Mouse (Mus musculus) heart, embryonic 16.5 days (tissue): Measurements from ENCODE around the gene Edar. TPM values are rescaled to one million over a fixed set of nuclear protein-coding genes. Genes with fewer than 3 reads are reported as not detected.

Experiments
- ATAC-seq: fragments of 200-750 bp; cut with Nextera tagmentation; replicated peaks from 2 replicates; pipeline ENCODE4 v1.8.0; 2017; ENCODE audit warnings: moderate number of reproducible peaks; ENCODE audit not compliant: insufficient read depth, low FRiP score; ENCODE audit errors: extremely low read depth
- H3K27ac ChIP-seq: fragments of 300-500 bp; sonication (generic); 2 replicates; pipeline ENCODE4 v1.5.1; 2014; ENCODE audit warnings: mild to moderate bottlenecking, low read length, control low read depth, moderate library complexity
- H3K27me3 ChIP-seq: fragments of 300-500 bp; sonication (generic); 2 replicates; pipeline ENCODE4 v1.6.1; 2014; ENCODE audit warnings: low read length, mixed read lengths; ENCODE audit not compliant: control insufficient read depth, insufficient read depth
- H3K36me3 ChIP-seq: fragments of 300-500 bp; sonication (generic); 2 replicates; pipeline ENCODE4 v1.6.1; 2014; ENCODE audit not compliant: control insufficient read depth, insufficient read depth
- H3K4me1 ChIP-seq: fragments of 300-500 bp; sonication (generic); 2 replicates; pipeline ENCODE4 v1.6.1; 2014; ENCODE audit warnings: low read length, mixed read lengths; ENCODE audit not compliant: control insufficient read depth, insufficient read depth
- H3K4me2 ChIP-seq: fragments of 300-500 bp; sonication (generic); 2 replicates; pipeline ENCODE4 v1.6.1; 2014; ENCODE audit warnings: low read depth, mild to moderate bottlenecking, control low read depth, low read length
- H3K4me3 ChIP-seq: fragments of 300-500 bp; sonication (generic); 2 replicates; pipeline ENCODE4 v1.5.1; 2014; ENCODE audit warnings: mild to moderate bottlenecking, control low read depth, low read length
- H3K9ac ChIP-seq: fragments of 300-500 bp; sonication (generic); 2 replicates; pipeline ENCODE4 v1.6.1; 2014; ENCODE audit warnings: low read length, control low read depth
- H3K9me3 ChIP-seq: fragments of 300-500 bp; sonication (generic); replicated peaks from 2 replicates; pipeline ENCODE4 v1.6.1; 2016; ENCODE audit warnings: low read length; ENCODE audit not compliant: control insufficient read depth
- WGBS: fragments of 180-500 bp; shearing (Covaris S2); extraction: QIAGEN DNeasy Blood & Tissue Kit; methylation state at CpG from one replicate; pipeline ENCODE4 v1.1.7; 2014; 5-methylcytosine and 5-hydroxymethylcytosine counted together
- polyA plus RNA-seq: library from polyadenylated mRNA; unstranded; fragments of >200 nt; fragmentation: Nextera tagmentation; extraction: Ambion mirVana; gene quantifications from 2 replicates; pipeline ENCODE4 v1.2.1, GENCODE M21; 2015

Edar gene
- polyA plus RNA-seq, 1 experiment from 2014 or later: 0.21 TPM

DNA sequence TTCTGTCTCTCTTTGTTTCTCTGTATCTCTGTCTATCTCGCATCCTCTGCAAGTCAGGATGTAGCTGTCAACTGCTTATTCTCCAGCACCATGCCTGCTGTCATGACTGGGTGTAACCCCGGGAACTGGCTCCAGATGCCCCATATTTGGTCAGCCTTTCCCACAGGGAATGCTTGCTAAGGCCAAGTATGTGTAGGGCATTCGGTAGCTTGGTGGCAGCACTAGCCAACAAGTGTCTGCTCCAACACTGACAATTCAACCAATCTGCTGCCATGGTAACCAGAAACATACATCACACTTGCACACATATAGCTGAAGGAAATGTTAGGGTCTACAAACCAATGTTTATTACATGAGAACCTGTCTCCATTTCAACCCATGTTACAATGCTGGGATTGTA is 21.8 kb downstream of the Edar start:
- Histone ChIP-seq H3K4me3 (no peak overlapping the region), H3K27ac (no peak overlapping the region), H3K36me3 (no peaks in the 10 kb centered on the region), H3K4me1 (peaks cover 16% of the 10 kb centered on the region), H3K9me3 (no peaks in the 10 kb centered on the region), H3K4me2 (no peak overlapping the region), H3K9ac (no peak overlapping the region), H3K27me3 (no peaks in the 10 kb centered on the region)
- no peak for ATAC-seq
- WGBS: 41% methylated on average over 3 of the region's 3 CpGs

DNA sequence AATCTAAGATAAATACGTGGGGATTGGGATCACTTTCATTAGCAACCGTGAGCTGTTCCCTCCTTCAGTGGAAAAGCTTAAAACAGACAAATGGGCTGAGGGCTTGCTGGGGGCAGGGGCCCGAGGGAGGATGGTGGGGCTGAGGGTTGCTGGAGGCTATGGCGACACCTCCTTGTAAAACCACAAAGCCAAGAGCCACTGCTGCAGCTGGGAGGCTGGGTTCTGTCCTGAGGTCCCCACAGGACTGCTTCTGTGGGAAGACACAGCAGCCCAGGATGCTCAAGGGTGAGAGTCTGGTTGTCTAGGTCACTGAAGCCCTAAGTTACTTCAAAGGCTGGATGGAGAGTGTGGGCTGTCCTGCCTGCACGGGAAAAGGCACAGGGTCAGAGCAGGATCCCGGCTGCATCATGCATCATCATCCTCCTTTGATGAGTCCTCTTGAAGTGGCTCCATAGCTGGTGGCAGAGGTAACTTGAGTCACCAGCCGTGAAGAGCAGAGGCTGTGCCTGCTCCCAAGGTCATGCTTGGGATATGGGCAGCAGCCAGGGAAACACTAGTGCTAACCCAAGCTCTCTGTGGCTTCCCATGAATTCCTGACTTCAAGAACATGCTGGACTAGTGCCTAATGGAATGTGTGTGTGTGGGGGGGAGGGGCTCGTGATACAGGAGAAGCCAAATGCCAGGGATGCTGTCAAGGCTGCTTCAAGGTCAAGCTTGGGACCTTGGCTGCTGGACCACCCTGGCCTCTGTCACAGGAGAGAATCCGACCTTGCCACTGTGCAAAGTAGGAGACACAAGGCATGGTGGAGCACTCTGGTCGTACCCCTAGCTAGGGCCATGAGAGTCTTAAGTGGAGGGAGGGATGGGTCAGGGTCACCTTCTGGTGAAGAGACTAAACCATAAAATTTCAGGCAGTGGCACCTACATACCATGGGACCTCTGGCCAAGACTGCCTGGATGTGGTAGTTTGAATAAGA is 22.7 kb downstream of the Edar start:
- Histone ChIP-seq H3K9ac (no peak overlapping the region), H3K27me3 (no peaks in the 10 kb centered on the region), H3K4me3 (no peak overlapping the region), H3K4me1 (peaks cover 16% of the 10 kb centered on the region), H3K4me2 (peak overlapping the region; percentile 20), H3K9me3 (no peaks in the 10 kb centered on the region), H3K36me3 (no peaks in the 10 kb centered on the region), H3K27ac (peak overlapping the region; percentile 42; the same call in 1 of the 2 replicates)
- ATAC-seq: peak; percentile 72
- 24% methylated on average over 10 of the region's 10 CpGs for WGBS

DNA sequence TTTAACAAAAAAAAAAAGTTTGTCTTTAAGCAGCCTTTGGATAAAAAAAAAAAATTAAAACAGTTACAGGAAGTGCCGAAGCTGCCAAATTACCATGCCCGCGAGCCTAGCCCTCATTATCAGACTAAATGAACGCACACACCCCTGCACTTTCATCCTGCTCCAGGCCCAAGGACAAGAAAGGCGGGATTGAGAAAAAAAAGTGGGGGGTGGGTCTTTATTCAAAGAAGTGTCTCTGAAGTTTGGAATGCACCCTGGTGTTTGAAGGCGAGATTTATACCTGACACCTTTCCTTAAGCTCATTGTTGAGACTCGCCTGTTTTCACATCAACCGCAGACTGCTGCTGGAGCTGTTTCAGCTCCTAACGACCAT is 23.4 kb downstream of the Edar start:
- Histone ChIP-seq H3K4me2 (peak overlapping the region; percentile 20), H3K27ac (no peak overlapping the region), H3K9ac (no peak overlapping the region), H3K36me3 (no peaks in the 10 kb centered on the region), H3K27me3 (no peaks in the 10 kb centered on the region), H3K4me1 (peaks cover 16% of the 10 kb centered on the region), H3K4me3 (no peak overlapping the region), H3K9me3 (no peaks in the 10 kb centered on the region)
- 21% methylated on average over 9 of the region's 9 CpGs for WGBS
- no peak for ATAC-seq

DNA sequence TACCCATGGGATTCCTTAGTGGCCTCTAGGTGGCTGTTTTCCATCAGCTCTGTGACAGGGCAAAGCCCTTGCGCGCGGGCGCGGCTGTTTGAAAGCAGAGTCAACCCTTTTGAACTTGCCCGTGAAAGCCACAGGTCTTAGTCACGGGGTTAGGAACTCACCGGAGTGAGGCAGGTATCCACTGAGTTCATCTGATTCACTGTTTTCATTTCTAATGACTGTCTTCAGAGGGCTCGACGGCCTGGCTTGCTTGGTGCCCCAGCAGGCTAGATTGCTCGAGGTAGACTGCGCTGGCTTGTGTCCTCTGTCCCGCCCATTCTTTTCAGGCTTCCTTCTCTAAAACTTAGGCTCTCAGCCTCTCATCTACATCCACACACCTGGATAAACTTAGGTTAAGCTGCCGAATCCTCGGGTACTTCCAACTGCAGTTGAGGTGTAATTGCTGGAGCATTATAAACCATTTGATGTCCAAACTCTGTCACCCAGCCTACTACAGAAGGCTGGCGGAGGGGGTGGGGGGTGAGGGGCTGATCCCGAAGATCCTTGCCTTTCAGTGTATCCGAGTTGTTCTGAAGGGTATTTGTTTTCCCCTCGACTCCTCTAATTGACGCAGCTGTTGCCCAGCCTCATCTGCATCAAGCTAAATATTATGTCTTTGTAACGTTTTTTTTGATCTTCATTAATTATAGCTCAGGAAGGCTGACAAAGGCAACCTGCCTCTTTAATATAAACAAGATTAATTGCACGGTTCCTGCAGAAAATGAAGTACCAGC is 24.0 kb downstream of the Edar start:
- Histone ChIP-seq H3K36me3 (no peaks in the 10 kb centered on the region), H3K4me2 (peak overlapping the region; percentile 56), H3K9me3 (no peaks in the 10 kb centered on the region), H3K4me1 (peaks cover 16% of the 10 kb centered on the region), H3K4me3 (peak overlapping the region; percentile 37), H3K27ac (no peak overlapping the region), H3K9ac (peak overlapping the region; percentile 8; the same call in 1 of the 2 replicates), H3K27me3 (no peaks in the 10 kb centered on the region)
- 9% methylated on average over 22 of the region's 22 CpGs for WGBS
- ATAC-seq: no peak; the same call in 1 of the 2 replicates

DNA sequence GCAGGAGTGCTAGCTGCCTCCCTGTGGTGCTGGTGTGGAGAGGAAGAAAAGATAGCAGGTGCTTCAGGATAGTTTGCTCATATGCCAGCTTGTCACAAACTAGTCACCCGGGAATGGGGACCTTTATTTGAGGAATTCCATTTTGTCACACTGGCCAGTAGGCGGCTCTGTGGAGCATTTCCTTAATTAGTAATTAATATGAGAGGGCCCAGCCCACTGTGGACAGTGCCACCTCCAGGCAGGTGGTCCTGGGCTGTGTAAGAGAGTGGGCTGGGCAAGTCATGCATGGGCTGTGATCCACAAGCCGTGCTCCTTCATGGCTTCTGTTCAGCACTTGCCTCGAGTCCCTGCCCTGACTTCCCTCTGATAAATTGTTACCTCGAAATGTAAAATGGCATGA is 26.7 kb downstream of the Edar start:
- Histone ChIP-seq H3K9me3 (no peaks in the 10 kb centered on the region), H3K27me3 (no peaks in the 10 kb centered on the region), H3K4me2 (no peak overlapping the region), H3K9ac (no peak overlapping the region), H3K27ac (no peak overlapping the region), H3K4me3 (no peak overlapping the region), H3K4me1 (peaks cover 16% of the 10 kb centered on the region), H3K36me3 (no peaks in the 10 kb centered on the region)
- WGBS: 67% methylated on average over 5 of the region's 5 CpGs
- ATAC-seq: no peak

DNA sequence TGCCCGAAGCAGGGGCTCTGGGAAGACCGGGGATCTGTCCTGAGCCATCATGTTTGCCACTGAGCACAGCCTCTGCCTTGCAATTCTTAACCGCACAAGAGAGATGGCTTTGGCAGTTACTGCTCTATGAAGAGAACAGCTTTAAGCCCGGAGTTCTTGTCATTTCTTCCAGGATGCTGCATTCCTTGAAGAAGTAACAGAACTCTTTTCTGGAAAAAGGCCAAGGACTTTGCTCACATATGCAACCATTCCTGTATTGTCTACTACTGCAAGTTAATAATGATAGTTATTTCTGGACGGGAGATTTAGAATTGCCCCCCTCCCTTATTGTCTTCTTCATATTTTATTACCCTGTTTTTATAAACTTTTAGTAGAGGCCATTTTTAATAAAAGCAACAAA is 30.8 kb downstream of the Edar start:
- ATAC-seq: no peak
- Histone ChIP-seq H3K4me3 (no peak overlapping the region), H3K9me3 (no peaks in the 10 kb centered on the region), H3K27me3 (no peaks in the 10 kb centered on the region), H3K4me2 (no peak overlapping the region), H3K9ac (no peak overlapping the region), H3K36me3 (no peaks in the 10 kb centered on the region), H3K4me1 (peaks cover 8% of the 10 kb centered on the region), H3K27ac (no peak overlapping the region)
- WGBS: 66% methylated on average over 5 of the region's 5 CpGs

DNA sequence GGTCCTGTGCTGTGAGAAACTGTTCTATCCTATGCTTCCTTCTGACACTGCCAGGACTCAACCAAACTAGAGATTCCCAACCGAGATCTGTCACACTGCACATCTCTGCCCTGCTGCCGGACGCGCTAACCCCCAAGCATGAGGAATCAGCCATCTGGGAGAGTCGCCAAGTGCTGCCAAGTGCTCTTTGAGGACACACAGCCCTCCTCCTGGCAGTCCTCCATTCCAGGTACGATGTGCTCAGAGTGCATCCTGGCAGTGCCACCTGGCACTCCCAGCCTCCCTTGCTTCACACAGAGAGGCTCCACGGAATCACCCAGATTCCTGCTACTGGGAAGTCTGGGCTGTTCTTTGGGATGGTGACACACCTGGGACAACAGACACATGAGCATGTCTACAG is 31.3 kb downstream of the Edar start:
- no peak overlapping the region for H3K9ac ChIP-seq
- peaks cover 12% of the 10 kb centered on the region for H3K4me1 ChIP-seq
- H3K27me3 ChIP-seq: no peaks in the 10 kb centered on the region
- ATAC-seq: no peak
- H3K4me3 ChIP-seq: no peak overlapping the region
- WGBS: 51% methylated on average over 7 of the region's 7 CpGs
- H3K36me3 ChIP-seq: no peaks in the 10 kb centered on the region
- no peak overlapping the region for H3K4me2 ChIP-seq
- H3K9me3 ChIP-seq: no peaks in the 10 kb centered on the region
- H3K27ac ChIP-seq: no peak overlapping the region

DNA sequence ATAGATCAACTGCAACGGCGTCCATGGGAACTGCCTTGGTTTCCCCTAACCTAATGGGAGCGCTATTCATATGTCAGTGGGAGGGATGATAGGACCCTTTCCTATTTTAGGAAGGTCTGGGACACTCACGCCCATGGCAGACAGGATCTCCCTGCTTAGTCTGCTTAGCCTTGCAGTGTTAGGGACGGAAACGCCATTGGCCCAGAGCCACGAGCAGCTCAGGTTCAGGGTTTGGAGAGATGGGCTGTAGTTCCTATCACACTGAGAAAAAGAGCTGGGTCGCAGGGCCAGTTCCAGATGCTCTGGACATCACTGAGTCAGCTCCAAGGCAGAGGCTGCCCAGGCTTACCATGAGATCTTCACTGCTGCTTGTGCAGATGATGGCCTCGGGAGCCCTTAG is 32.5 kb downstream of the Edar start:
- H3K27ac ChIP-seq: no peak overlapping the region
- no peak overlapping the region for H3K4me2 ChIP-seq
- no peaks in the 10 kb centered on the region for H3K27me3 ChIP-seq
- ATAC-seq: no peak
- H3K4me3 ChIP-seq: no peak overlapping the region
- H3K36me3 ChIP-seq: no peaks in the 10 kb centered on the region
- no peak overlapping the region for H3K9ac ChIP-seq
- whole genome bisulfite sequencing: 66% methylated on average over 9 of the region's 9 CpGs
- H3K4me1 ChIP-seq: peaks cover 12% of the 10 kb centered on the region
- no peaks in the 10 kb centered on the region for H3K9me3 ChIP-seq

DNA sequence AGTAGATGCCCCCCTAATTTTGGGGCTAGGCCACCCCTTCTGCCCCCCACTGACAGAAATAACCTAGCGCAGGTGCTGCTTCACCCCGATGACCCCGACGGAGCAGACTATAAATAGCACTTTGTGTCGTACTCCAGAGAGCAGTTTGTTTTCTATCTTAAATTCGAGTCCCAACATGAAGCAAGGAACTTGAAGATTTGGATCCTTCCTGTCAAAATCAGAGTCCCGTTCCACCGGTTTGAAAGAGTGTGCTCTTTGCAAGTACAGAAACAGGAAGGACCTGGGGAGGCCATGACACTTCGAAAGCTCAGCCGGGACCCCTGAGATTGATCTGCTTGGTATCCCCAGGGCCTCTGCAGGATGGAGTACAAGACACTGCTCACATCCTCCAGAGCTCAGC is 33.8 kb downstream of the Edar start:
- Histone ChIP-seq H3K4me3 (no peak overlapping the region), H3K36me3 (no peaks in the 10 kb centered on the region), H3K9me3 (no peaks in the 10 kb centered on the region), H3K4me2 (peak overlapping the region; percentile 4; the same call in 1 of the 2 replicates), H3K4me1 (peaks cover 12% of the 10 kb centered on the region), H3K27me3 (no peaks in the 10 kb centered on the region), H3K27ac (no peak overlapping the region), H3K9ac (no peak overlapping the region)
- WGBS: 46% methylated on average over 10 of the region's 10 CpGs
- ATAC-seq: no peak
